Mouse (Mus musculus) myocyte (in vitro differentiated cells): ENCODE data around the gene Sox15.

Experiments used
- CEBPB ChIP-seq: IDR thresholded peaks from 2 replicates; pipeline ENCODE4 v1.6.1; 2011; ENCODE audit warnings: mild to moderate bottlenecking, moderate library complexity; ENCODE audit not compliant: poor library complexity, insufficient read depth, severe bottlenecking
- E2F4 ChIP-seq: IDR thresholded peaks from one replicate; pipeline ENCODE4 v1.6.1; 2011; ENCODE audit warnings: mild to moderate bottlenecking, control low read depth, moderate library complexity; ENCODE audit not compliant: insufficient read depth
- MAX ChIP-seq: IDR thresholded peaks from one replicate; pipeline ENCODE4 v1.6.1; 2011; ENCODE audit warnings: low read depth, mild to moderate bottlenecking, control low read depth
- MYOG ChIP-seq, 3 experiments: IDR thresholded peaks; one replicate each; pipeline ENCODE4 v1.6.1; 2011; ENCODE audit warnings: control low read depth in 2 of 3, low read depth in 2 of 3, mild to moderate bottlenecking in 2 of 3; ENCODE audit not compliant: insufficient read length in 2 of 3, control insufficient read depth in 1 of 3, insufficient read depth in 1 of 3
- POLR2A ChIP-seq: IDR thresholded peaks from one replicate; pipeline ENCODE4 v1.6.1; 2011; ENCODE audit warnings: low read depth, mild to moderate bottlenecking, control low read depth, moderate library complexity; ENCODE audit not compliant: insufficient read length
- POLR2AphosphoS2 ChIP-seq: IDR thresholded peaks from one replicate; pipeline ENCODE4 v1.6.1; 2011; ENCODE audit warnings: low read depth, control low read depth; ENCODE audit not compliant: insufficient read length
- TCF12 ChIP-seq: IDR thresholded peaks from one replicate; pipeline ENCODE4 v1.6.1; 2011; ENCODE audit warnings: mild to moderate bottlenecking, control low read depth; ENCODE audit not compliant: poor library complexity, insufficient read depth, severe bottlenecking
- USF1 ChIP-seq: IDR thresholded peaks from one replicate; pipeline ENCODE4 v1.6.1; 2011; ENCODE audit warnings: low read depth, mild to moderate bottlenecking, control low read depth, moderate library complexity

- TF ChIP-seq USF1 (no peak), POLR2A (no peak), POLR2AphosphoS2 (no peak), E2F4 (no peak), TCF12 (no peak), MYOG (IDR thresholded peaks at IDR 0.05; ENCODE audit: control insufficient read depth in 1 of 3, insufficient read depth in 1 of 3, insufficient read length in 2 of 3, low read depth in 2 of 3) (no peak), CEBPB (no peak), MAX (no peak)
Measured at GRCm38 (mm10) chr11:69656617-69657461, 1.7 kb downstream of the Sox15 start.
